Mouse (Mus musculus) ES-E14 (cell line): ENCODE results near the gene Atp7b. TPM values are rescaled to one million over a fixed set of nuclear protein-coding genes. Genes with fewer than 3 reads are reported as not detected.

Source experiments
- DNase-seq: peaks from one replicate; pipeline ENCODE4 v3.0.0-alpha.2; 2013; ENCODE audit warnings: low read depth, low spot score
- H3K27ac ChIP-seq: 2 replicates; pipeline ENCODE4 v1.5.1; 2012; ENCODE audit warnings: low read depth, mild to moderate bottlenecking, low read length, moderate library complexity, mixed read lengths; ENCODE audit not compliant: poor library complexity, insufficient read depth, severe bottlenecking
- H3K36me3 ChIP-seq: 2 replicates; pipeline ENCODE4 v1.6.1; 2012; ENCODE audit warnings: mild to moderate bottlenecking, low read length, moderate library complexity, mixed read lengths; ENCODE audit not compliant: control insufficient read depth, poor library complexity, insufficient read depth, severe bottlenecking
- H3K4me1 ChIP-seq, 2 experiments: fragments of 150-350 bp in 1 of 2; sonication (generic) in 1 of 2; 2 replicates each; pipeline ENCODE4 v1.6.1; 2012; ENCODE audit warnings: low read length in 2 of 2, mild to moderate bottlenecking in 1 of 2, mixed read lengths in 1 of 2; ENCODE audit not compliant: control insufficient read depth in 2 of 2, insufficient read depth in 2 of 2, poor library complexity in 1 of 2
- H3K4me3 ChIP-seq, 2 experiments: fragments of 150-350 bp in 1 of 2; sonication (generic) in 1 of 2; 2 replicates each; pipeline ENCODE4 v1.5.1; 2012; ENCODE audit warnings: low read length in 2 of 2, low read depth in 1 of 2, mild to moderate bottlenecking in 1 of 2, mixed read lengths in 1 of 2; ENCODE audit not compliant: insufficient read depth in 1 of 2, poor library complexity in 1 of 2, severe bottlenecking in 1 of 2
- H3K9ac ChIP-seq: 2 replicates; pipeline ENCODE4 v1.6.1; 2012; ENCODE audit warnings: low read depth, mild to moderate bottlenecking, low read length, mixed read lengths; ENCODE audit not compliant: poor library complexity, insufficient read depth, severe bottlenecking
- H3K9me3 ChIP-seq: fragments of 150-350 bp; sonication (generic); 2 replicates; pipeline ENCODE4 v1.6.1; 2012; ENCODE audit warnings: low read depth, mild to moderate bottlenecking, low read length; ENCODE audit not compliant: control insufficient read depth, insufficient read depth
- CHD2 ChIP-seq: IDR thresholded peaks from 2 replicates; pipeline ENCODE4 v1.6.1; 2014; ENCODE audit warnings: mild to moderate bottlenecking, low read depth, low read length, inconsistent platforms
- HCFC1 ChIP-seq: IDR thresholded peaks from 2 replicates; pipeline ENCODE4 v1.6.1; 2012; ENCODE audit warnings: low read length, inconsistent platforms, borderline replicate concordance; ENCODE audit not compliant: insufficient read depth
- MAFK ChIP-seq: IDR thresholded peaks from 2 replicates; pipeline ENCODE4 v1.6.1; 2014; ENCODE audit warnings: mild to moderate bottlenecking, low read depth, low read length, inconsistent platforms; ENCODE audit not compliant: insufficient read depth
- ZC3H11A ChIP-seq: IDR thresholded peaks from 2 replicates; pipeline ENCODE4 v1.6.1; 2012; ENCODE audit warnings: low read depth, mild to moderate bottlenecking, inconsistent platforms, low read length, borderline replicate concordance
- ZNF384 ChIP-seq: IDR thresholded peaks from 2 replicates; pipeline ENCODE4 v1.6.1; 2012; ENCODE audit warnings: low read depth, low read length, inconsistent platforms
- in situ Hi-C, 2 experiments: fragments of 600-800 bp; cut with MboI; formaldehyde crosslinking; loops; one replicate each; pipeline ENCODE4 v1.15.1; 2025; ENCODE audit warnings: low sequenced_read_pairs in 2 of 2, inconsistent platforms in 1 of 2; ENCODE audit not compliant: unreplicated experiment in 2 of 2
- total RNA-seq: library from RNA; depleted of rRNA; stranded (reverse); fragments of 300-350 nt; gene quantifications from 2 replicates; pipeline ENCODE4 v1.2.3, GENCODE M21; 2012; rRNA removed

Atp7b gene
- total RNA-seq, 1 experiment, result 3.2 TPM

GRCm38 (mm10) chr8:21958414-21958813 lies 101.7 kb downstream of the Atp7b start, which contains the start of gene Fam90a1a:
Gene Fam90a1a (plus strand): TSS chr8:21958714.
- no peak for DNase-seq
- H3K4me3 ChIP-seq, result no peak within 1 kb of the TSS
- in situ Hi-C loops, result loop anchor here in 1 of 2 experiments (10.0 kb wide), 1 partner anchor 204 kb away; no protein-coding TSS in a partner anchor
- H3K36me3 ChIP-seq, result no peaks in the 10 kb centered on the region
- TF ChIP-seq MAFK (no peak), CHD2 (no peak), ZNF384 (no peak), ZC3H11A (no peak), HCFC1 (no peak)
- H3K9me3 ChIP-seq, result no peaks in the 10 kb centered on the region
- no peak within 1 kb of the TSS for H3K9ac ChIP-seq
- H3K4me1 ChIP-seq, result no peaks in the 10 kb centered on the region
- no peak within 1 kb of the TSS for H3K27ac ChIP-seq

GRCm38 (mm10) chr8:21956336-21956735 lies 103.8 kb downstream of the Atp7b start:
- no peaks in the 10 kb centered on the region for H3K36me3 ChIP-seq
- H3K9ac ChIP-seq, result no peak overlapping the region
- H3K27ac ChIP-seq, result no peak overlapping the region
- no peaks in the 10 kb centered on the region for H3K9me3 ChIP-seq
- in situ Hi-C loops, result loop anchor here in 1 of 2 experiments (10.0 kb wide), 1 partner anchor 202 kb away; no protein-coding TSS in a partner anchor
- H3K4me3 ChIP-seq, result no peak overlapping the region
- no peak for TF ChIP-seq ZNF384
- no peaks in the 10 kb centered on the region for H3K4me1 ChIP-seq
- DNase-seq, result peak; percentile 40

DNA sequence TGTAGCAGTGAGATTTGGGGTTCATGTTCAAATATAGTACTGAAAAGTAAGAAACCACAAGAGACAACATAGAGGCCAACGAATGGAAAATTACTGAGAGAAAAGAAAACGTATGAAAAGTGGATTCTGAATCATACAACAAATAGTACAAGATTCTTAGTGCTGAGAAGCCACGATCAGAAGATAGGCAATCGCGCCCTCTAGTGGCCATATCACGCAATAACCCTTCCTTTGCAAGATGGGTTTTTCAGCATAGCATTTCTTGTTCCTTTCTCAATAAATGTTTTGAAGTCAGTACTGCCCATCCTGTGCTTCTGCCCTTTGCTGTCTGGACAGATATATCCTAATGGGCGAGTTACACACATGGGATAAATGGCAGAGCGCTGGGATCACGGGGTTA lies 104.8 kb downstream of the Atp7b start:
- DNase-seq, result peak; percentile 42

DNA sequence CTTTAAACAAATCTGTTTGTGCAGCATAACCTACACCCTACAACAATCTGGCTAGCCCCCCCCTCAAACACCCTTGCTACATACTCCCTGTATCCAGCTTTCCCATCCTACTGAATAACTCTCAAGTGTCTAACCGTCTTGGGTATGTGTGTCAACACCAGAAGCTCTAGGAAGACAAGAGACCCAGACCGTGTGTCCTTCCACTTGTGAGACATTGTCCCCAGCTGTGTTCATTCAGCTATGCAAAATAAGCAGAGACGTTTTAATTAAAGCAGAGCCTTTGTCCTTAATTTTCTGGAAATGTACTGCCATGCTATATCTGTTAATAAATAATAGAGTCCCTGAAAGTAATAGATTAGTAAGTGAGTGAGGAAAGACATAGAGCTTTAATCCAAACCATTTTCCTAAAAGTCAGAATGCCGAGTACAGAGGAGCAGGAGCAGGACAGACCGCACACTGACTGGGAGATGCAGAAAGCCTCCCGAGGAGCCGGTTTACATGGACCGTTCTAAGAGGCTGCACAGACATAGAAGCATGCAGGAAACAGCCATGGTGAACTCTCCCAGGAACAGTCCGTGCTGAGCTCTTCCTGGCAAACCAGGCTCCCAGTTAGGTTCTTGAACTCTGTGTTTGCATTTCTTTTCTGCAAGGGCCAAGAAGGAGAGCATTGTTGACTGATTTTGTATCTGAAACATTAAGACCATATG lies 112.6 kb downstream of the Atp7b start:
- Histone ChIP-seq H3K4me3 (no peak overlapping the region), H3K9ac (no peak overlapping the region), H3K27ac (no peak overlapping the region), H3K36me3 (no peaks in the 10 kb centered on the region), H3K9me3 (no peaks in the 10 kb centered on the region), H3K4me1 (no peaks in the 10 kb centered on the region)
- in situ Hi-C loops, result no loop called here
- TF ChIP-seq MAFK (no peak), HCFC1 (no peak), ZNF384 (no peak), CHD2 (no peak)
- DNase-seq, result no peak

More for the DNA sequence above, 104.8 kb downstream of the Atp7b start:
- no peaks in the 10 kb centered on the region for H3K9me3 ChIP-seq
- H3K27ac ChIP-seq, result no peak overlapping the region
- no peak overlapping the region for H3K4me3 ChIP-seq
- in situ Hi-C loops, result loop anchor here in 1 of 2 experiments (10.0 kb wide), 1 partner anchor 201 kb away; no protein-coding TSS in a partner anchor
- TF ChIP-seq ZC3H11A, result peak; percentile 72; the same call in 1 of the 2 replicates
- TF ChIP-seq CHD2, result no peak
- H3K4me1 ChIP-seq, result no peaks in the 10 kb centered on the region
- H3K36me3 ChIP-seq, result no peaks in the 10 kb centered on the region
- H3K9ac ChIP-seq, result no peak overlapping the region

- Histone ChIP-seq H3K4me1 (no peaks in the 10 kb centered on the region), H3K4me3 (no peak within 1 kb of the TSS), H3K9me3 (no peaks in the 10 kb centered on the region), H3K9ac (no peak within 1 kb of the TSS), H3K36me3 (no peaks in the 10 kb centered on the region), H3K27ac (no peak within 1 kb of the TSS)
- no peak for TF ChIP-seq CHD2
- TF ChIP-seq MAFK, result no peak
- TF ChIP-seq ZNF384, result no peak
- TF ChIP-seq ZC3H11A, result no peak
- TF ChIP-seq HCFC1, result no peak
- no peak for DNase-seq
- in situ Hi-C loops, result no loop called here
Measured at GRCm38 (mm10) chr8:21946462-21946861, 113.6 kb downstream of the Atp7b start, which contains the start of gene Defb13. Gene Defb13 (plus strand): TSS chr8:21946762.

Other genes starting within 250 kb of the Atp7b start
- not detected in 2 replicates for gene Defb50, start 236.8 kb downstream of the Atp7b start, total RNA-seq
- gene Defb2, start 220.4 kb downstream of the Atp7b start, total RNA-seq, result not detected in 2 replicates
- not detected in 2 replicates for gene Defb10, start 201.4 kb downstream of the Atp7b start, total RNA-seq
- gene Defb9, start 174.9 kb downstream of the Atp7b start, total RNA-seq, result not detected in 2 replicates
- gene Defb11, start 153.9 kb downstream of the Atp7b start, total RNA-seq, result not detected in 2 replicates
- not detected in 2 replicates for gene Defb15, start 127.6 kb downstream of the Atp7b start, total RNA-seq
- not detected in 2 replicates for gene Defb35, start 122.0 kb downstream of the Atp7b start, total RNA-seq
- not detected in 2 replicates for gene Defb13, start 113.5 kb downstream of the Atp7b start, total RNA-seq
- 0.21 TPM in 1 of 2 replicates, not detected in the other for gene Fam90a1a, start 101.6 kb downstream of the Atp7b start, total RNA-seq
- not detected in 2 replicates for gene Ccdc70, start 90.5 kb downstream of the Atp7b start, total RNA-seq
- 44.7 and 55.4 TPM in 2 replicates for gene Alg11, start 416 bp upstream of the Atp7b start, total RNA-seq
- not detected in 2 replicates for gene Nek5, start 64.7 kb upstream of the Atp7b start, total RNA-seq
- 3.4 and 7.9 TPM in 2 replicates for gene Nek3, start 106.1 kb upstream of the Atp7b start, total RNA-seq
- 67.4 and 68.7 TPM in 2 replicates for gene Ckap2, start 125.5 kb upstream of the Atp7b start, total RNA-seq
- 20.6 and 25.9 TPM in 2 replicates for gene Vps36, start 132.5 kb upstream of the Atp7b start, total RNA-seq
- 3.6 and 5.4 TPM in 2 replicates for gene Thsd1, start 167.0 kb upstream of the Atp7b start, total RNA-seq
- not detected in 2 replicates for gene Tpte, start 223.1 kb upstream of the Atp7b start, total RNA-seq